Mouse (Mus musculus): Measurements from ENCODE around the gene Olfr215. TPM values are rescaled to one million over a fixed set of nuclear protein-coding genes. Genes with fewer than 3 reads are reported as not detected.
"Not testable (repeated sequence)": the region's sequence is repeated elsewhere in the genome, so short reads cannot be mapped to it uniquely, and the experiment has no call there.

Gene Olfr215
- total and polyA plus RNA-seq, 3 experiments = 0.05 TPM; not detected in 2

- ATAC-seq (ENCODE audit: extremely low read depth, insufficient number of reproducible peaks, low FRiP score, poor library complexity, severe bottlenecking) (no peak), DNase-seq (ENCODE audit: low spot score) (no peak)
- Histone ChIP-seq H3K36me3 (replicated peaks) (no peaks in the 10 kb centered on the region), H3K27me3 (ENCODE audit: insufficient read depth, low read length) (no peaks in the 10 kb centered on the region; the same call in 1 of the 2 replicates), H3K4me3 (ENCODE audit: low read depth, low read length) (no peak overlapping the region), H3K4me1 (ENCODE audit: insufficient read depth, low read depth, low read length) (no peaks in the 10 kb centered on the region), H3K9me3 (replicated peaks) (no peaks in the 10 kb centered on the region)
- TF ChIP-seq GATA2 (IDR thresholded peaks at IDR 0.05; ENCODE audit: borderline replicate concordance, low read depth, low read length) (no peak), TAL1 (conservative IDR thresholded peaks at IDR 0.05; ENCODE audit: low read depth, low read length) (no peak)
Observed at GRCm38 (mm10) chr6:116554952-116555351, 29.0 kb downstream of the Olfr215 start.

GRCm38 (mm10) chr6:116553935-116554334, 30.1 kb downstream of the Olfr215 start, which contains the start of gene Olfr214:
Gene Olfr214, plus strand, starts transcription at chr6:116554235.
- H3K9me3 ChIP-seq (replicated peaks) = no peaks in the 10 kb centered on the region
- TF ChIP-seq POLR2AphosphoS5 (IDR thresholded peaks at IDR 0.05; ENCODE audit: insufficient replicate concordance, low read depth, low read length) (no peak), GATA1 (IDR thresholded peaks at IDR 0.05; ENCODE audit: borderline replicate concordance, low read length) (no peak)
- ATAC-seq (ENCODE audit: extremely low read depth, insufficient number of reproducible peaks, low FRiP score, poor library complexity, severe bottlenecking) (no peak), DNase-seq (ENCODE audit: low spot score) (no peak)
- H3K27me3 ChIP-seq (ENCODE audit: insufficient read depth, low read length) = no peaks in the 10 kb centered on the region; the same call in 1 of the 2 replicates
- H3K36me3 ChIP-seq (replicated peaks) = no peaks in the 10 kb centered on the region
- H3K4me3 ChIP-seq (ENCODE audit: low read depth, low read length) = no peak within 1 kb of the TSS
- no peaks in the 10 kb centered on the region for H3K4me1 ChIP-seq (ENCODE audit: insufficient read depth, low read depth, low read length)

GRCm38 (mm10) chr6:116550841-116551240, 33.2 kb downstream of the Olfr215 start, which contains the start of gene Gm5580:
Gene Gm5580, plus strand, starts transcription at chr6:116551141.
- not testable (repeated sequence) for DNase-seq (ENCODE audit: low spot score); H3K27me3 ChIP-seq (ENCODE audit: insufficient read depth, low read length); H3K36me3 ChIP-seq (replicated peaks); H3K4me1 ChIP-seq (ENCODE audit: insufficient read depth, low read depth, low read length); ATAC-seq (ENCODE audit: extremely low read depth, insufficient number of reproducible peaks, low FRiP score, poor library complexity, severe bottlenecking); H3K9me3 ChIP-seq (replicated peaks); H3K4me3 ChIP-seq (ENCODE audit: low read depth, low read length)

- H3K36me3 ChIP-seq (replicated peaks) = no peaks in the 10 kb centered on the region
- no peaks in the 10 kb centered on the region for H3K4me1 ChIP-seq (ENCODE audit: insufficient read depth, low read depth, low read length)
- DNase-seq (ENCODE audit: low spot score) (no peak), ATAC-seq (ENCODE audit: extremely low read depth, insufficient number of reproducible peaks, low FRiP score, poor library complexity, severe bottlenecking) (no peak)
- TF ChIP-seq GATA1 (IDR thresholded peaks at IDR 0.05; ENCODE audit: borderline replicate concordance, low read length) (no peak), CTCF (IDR thresholded peaks at IDR 0.05; ENCODE audit: low read depth, low read length) (no peak), TAL1 (conservative IDR thresholded peaks at IDR 0.05; ENCODE audit: low read depth, low read length) (no peak), POLR2AphosphoS5 (IDR thresholded peaks at IDR 0.05; ENCODE audit: insufficient replicate concordance, low read depth, low read length) (no peak), GATA2 (IDR thresholded peaks at IDR 0.05; ENCODE audit: borderline replicate concordance, low read depth, low read length) (no peak)
- H3K4me3 ChIP-seq (ENCODE audit: low read depth, low read length) = no peak overlapping the region
- H3K27me3 ChIP-seq (ENCODE audit: insufficient read depth, low read length) = no peaks in the 10 kb centered on the region
- no peaks in the 10 kb centered on the region for H3K9me3 ChIP-seq (replicated peaks)
Observed at GRCm38 (mm10) chr6:116542500-116542899, 41.5 kb downstream of the Olfr215 start.

- no peaks in the 10 kb centered on the region for H3K4me1 ChIP-seq (ENCODE audit: insufficient read depth, low read depth, low read length)
- no peaks in the 10 kb centered on the region; the same call in 1 of the 2 replicates for H3K9me3 ChIP-seq (replicated peaks)
- no peaks in the 10 kb centered on the region for H3K27me3 ChIP-seq (ENCODE audit: insufficient read depth, low read length)
- DNase-seq (ENCODE audit: low spot score) (no peak), ATAC-seq (ENCODE audit: extremely low read depth, insufficient number of reproducible peaks, low FRiP score, poor library complexity, severe bottlenecking) (no peak)
- TF ChIP-seq POLR2AphosphoS5 (IDR thresholded peaks at IDR 0.05; ENCODE audit: insufficient replicate concordance, low read depth, low read length) (no peak), CTCF (IDR thresholded peaks at IDR 0.05; ENCODE audit: low read depth, low read length) (no peak), GATA1 (IDR thresholded peaks at IDR 0.05; ENCODE audit: borderline replicate concordance, low read length) (no peak), GATA2 (IDR thresholded peaks at IDR 0.05; ENCODE audit: borderline replicate concordance, low read depth, low read length) (no peak), TAL1 (conservative IDR thresholded peaks at IDR 0.05; ENCODE audit: low read depth, low read length) (no peak)
- H3K36me3 ChIP-seq (replicated peaks) = no peaks in the 10 kb centered on the region
- no peak within 1 kb of the TSS for H3K4me3 ChIP-seq (ENCODE audit: low read depth, low read length)
Observed at GRCm38 (mm10) chr6:116538156-116538555, 45.8 kb downstream of the Olfr215 start, which contains the start of gene Olfr213. Gene Olfr213, plus strand, starts transcription at chr6:116538456.

Other genes starting within 250 kb of the Olfr215 start
- 35.1 and 191 TPM in 2 replicates for gene March8, start 246.2 kb downstream of the Olfr215 start, total RNA-seq (2014; fragmentation: Nextera tagmentation)
- 53.9 and 70.9 TPM in 2 replicates for gene March8, start 246.2 kb downstream of the Olfr215 start, total RNA-seq (2017)
- 8.8 and 9.9 TPM in 2 replicates for gene March8, start 246.2 kb downstream of the Olfr215 start, polyA plus RNA-seq (2012)
- 73.4 and 102 TPM in 2 replicates for gene Alox5, start 123.0 kb downstream of the Olfr215 start, total RNA-seq (2014; fragmentation: Nextera tagmentation)
- gene Alox5, start 123.0 kb downstream of the Olfr215 start, total RNA-seq (2017) = 87.0 and 92.5 TPM in 2 replicates
- gene Alox5, start 123.0 kb downstream of the Olfr215 start, polyA plus RNA-seq (2012) = 22.3 and 24.0 TPM in 2 replicates
- not detected in 2 replicates for gene Olfr211, start 95.1 kb downstream of the Olfr215 start, total RNA-seq (2014; fragmentation: Nextera tagmentation)
- 0.06 and 0.22 TPM in 2 replicates for gene Olfr211, start 95.1 kb downstream of the Olfr215 start, total RNA-seq (2017)
- not detected in 2 replicates for gene Olfr211, start 95.1 kb downstream of the Olfr215 start, polyA plus RNA-seq (2012)
- 0.24 TPM in 1 of 2 replicates, not detected in the other for gene Olfr212, start 77.7 kb downstream of the Olfr215 start, total RNA-seq (2014; fragmentation: Nextera tagmentation)
- gene Olfr212, start 77.7 kb downstream of the Olfr215 start, total RNA-seq (2017) = 0.06 and 0.27 TPM in 2 replicates
- gene Olfr212, start 77.7 kb downstream of the Olfr215 start, polyA plus RNA-seq (2012) = not detected in 2 replicates
- gene Olfr213, start 45.7 kb downstream of the Olfr215 start, total RNA-seq (2014; fragmentation: Nextera tagmentation) = not detected in 2 replicates
- 0.11 TPM in 1 of 2 replicates, not detected in the other for gene Olfr213, start 45.7 kb downstream of the Olfr215 start, total RNA-seq (2017)
- not detected in 2 replicates for gene Olfr213, start 45.7 kb downstream of the Olfr215 start, polyA plus RNA-seq (2012)
- gene Gm5580, start 33.1 kb downstream of the Olfr215 start, total RNA-seq (2014; fragmentation: Nextera tagmentation) = not detected in 2 replicates
- gene Gm5580, start 33.1 kb downstream of the Olfr215 start, total RNA-seq (2017) = 0.52 and 0.82 TPM in 2 replicates
- gene Gm5580, start 33.1 kb downstream of the Olfr215 start, polyA plus RNA-seq (2012) = 0.11 and 0.14 TPM in 2 replicates
- gene Olfr214, start 30.0 kb downstream of the Olfr215 start, total RNA-seq (2014; fragmentation: Nextera tagmentation) = not detected in 2 replicates
- gene Olfr214, start 30.0 kb downstream of the Olfr215 start, total RNA-seq (2017) = 0.71 TPM in 1 of 2 replicates, not detected in the other
- gene Olfr214, start 30.0 kb downstream of the Olfr215 start, polyA plus RNA-seq (2012) = not detected in 2 replicates
- gene Zfp422, start 44.8 kb upstream of the Olfr215 start, total RNA-seq (2014; fragmentation: Nextera tagmentation) = not detected in 2 replicates
- 0.06 and 0.11 TPM in 2 replicates for gene Zfp422, start 44.8 kb upstream of the Olfr215 start, total RNA-seq (2017)
- gene Zfp422, start 44.8 kb upstream of the Olfr215 start, polyA plus RNA-seq (2012) = not detected in 2 replicates
- not detected in 2 replicates for gene Depp1, start 66.4 kb upstream of the Olfr215 start, total RNA-seq (2014; fragmentation: Nextera tagmentation)
- gene Depp1, start 66.4 kb upstream of the Olfr215 start, total RNA-seq (2017) = 0.35 TPM in 1 of 2 replicates, not detected in the other
- gene Depp1, start 66.4 kb upstream of the Olfr215 start, polyA plus RNA-seq (2012) = not detected in 2 replicates
- gene Rassf4, start 89.8 kb upstream of the Olfr215 start, total RNA-seq (2014; fragmentation: Nextera tagmentation) = not detected in 2 replicates
- 0.12 and 0.16 TPM in 2 replicates for gene Rassf4, start 89.8 kb upstream of the Olfr215 start, total RNA-seq (2017)
- not detected in 2 replicates for gene Rassf4, start 89.8 kb upstream of the Olfr215 start, polyA plus RNA-seq (2012)
- gene Tmem72, start 132.7 kb upstream of the Olfr215 start, total RNA-seq (2014; fragmentation: Nextera tagmentation) = 0.30 and 0.34 TPM in 2 replicates
- gene Tmem72, start 132.7 kb upstream of the Olfr215 start, total RNA-seq (2017) = 0.11 and 0.12 TPM in 2 replicates
- under 0.01 TPM in 1 of 2 replicates, not detected in the other for gene Tmem72, start 132.7 kb upstream of the Olfr215 start, polyA plus RNA-seq (2012)